Mouse (Mus musculus): Measurements from ENCODE around the gene Zcchc7. TPM values are rescaled to one million over a fixed set of nuclear protein-coding genes. Genes with fewer than 3 reads are reported as not detected.

The Zcchc7 gene
- 4.7 and 8.8 TPM in 2 replicates for polyA plus RNA-seq (2012; rRNA removed)
- 11.6 and 12.3 TPM in 2 replicates for polyA plus RNA-seq (2014; fragmentation: Nextera tagmentation; extraction: Ambion mirVana)

- Histone ChIP-seq H3K27ac (peak within 1 kb of the TSS; percentile 68), H3K36me3 (replicated peaks; ENCODE audit: control insufficient read depth, insufficient read depth, low read depth) (no peaks in the 10 kb centered on the region), H3K4me2 (ENCODE audit: low read depth) (peak within 1 kb of the TSS; percentile 81), H3K4me1 (replicated peaks; ENCODE audit: control insufficient read depth in 2 of 2, insufficient read depth in 2 of 2, low read length in 1 of 2) (peaks cover 4 to 6% of the 10 kb centered on the region in 2 experiments), H3K9me3 (ENCODE audit: control insufficient read depth, low read length) (no peaks in the 10 kb centered on the region), H3K27me3 (ENCODE audit: control insufficient read depth, insufficient read depth, low read length) (no peaks in the 10 kb centered on the region), H3K4me3 (ENCODE audit: insufficient read depth in 1 of 2, low read depth in 2 of 2, low read length in 2 of 2) (peak within 1 kb of the TSS; percentile 76 to 91), H3K9ac (replicated peaks) (peak within 1 kb of the TSS; percentile 90)
- TF ChIP-seq CTCF (IDR thresholded peaks at IDR 0.05; ENCODE audit: low read depth), result no peak
- no peak for TF ChIP-seq EP300 (IDR thresholded peaks at IDR 0.05; ENCODE audit: low read depth)
- ATAC-seq (ENCODE audit: insufficient read depth) (peak; percentile 24), DNase-seq (ENCODE audit: low read depth in 3 of 3, low spot score in 3 of 3) (no peak)
- 4% methylated on average over 15 of the region's 15 CpGs for WGBS (ENCODE audit: insufficient replicate concordance)
These were observed at the start of gene Zcchc7 for GRCm38 (mm10) chr4:44755553-44756133. Gene Zcchc7, plus strand, starts transcription at chr4:44755877.

DNA sequence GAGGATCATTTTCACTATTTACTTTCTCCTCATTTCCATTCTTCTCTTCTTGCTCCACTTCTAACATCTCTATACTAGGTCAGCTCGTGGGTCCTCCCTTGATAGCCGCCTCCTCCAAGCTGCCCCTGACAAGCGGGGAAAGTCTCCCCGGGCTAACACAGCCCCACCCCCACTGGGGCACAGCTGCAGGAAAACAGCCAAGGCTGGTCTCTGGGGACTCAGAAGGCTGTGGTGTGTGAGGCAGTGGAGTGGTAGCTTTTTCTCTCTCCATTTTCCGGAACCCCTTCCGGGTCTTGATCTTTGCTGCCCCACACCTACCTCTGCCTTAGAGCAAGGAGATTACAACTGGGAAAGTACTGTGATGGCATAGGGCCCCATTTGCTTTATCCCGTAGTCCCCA is 49.7 kb upstream of the Zcchc7 start:
- ATAC-seq (ENCODE audit: insufficient read depth), result no peak
- H3K9me3 ChIP-seq (ENCODE audit: control insufficient read depth, low read length), result no peaks in the 10 kb centered on the region
- H3K9ac ChIP-seq (replicated peaks), result no peak overlapping the region
- H3K4me2 ChIP-seq (ENCODE audit: low read depth), result no peak overlapping the region
- H3K36me3 ChIP-seq (replicated peaks; ENCODE audit: control insufficient read depth, insufficient read depth, low read depth), result no peaks in the 10 kb centered on the region
- DNase-seq (ENCODE audit: low read depth in 3 of 3, low spot score in 3 of 3), result no peak
- WGBS (ENCODE audit: insufficient replicate concordance), result 4% methylated on average over 7 of the region's 7 CpGs
- TF ChIP-seq CTCF (IDR thresholded peaks at IDR 0.05; ENCODE audit: low read depth) (no peak), EP300 (IDR thresholded peaks at IDR 0.05; ENCODE audit: low read depth) (no peak)
- 0 out of 4 replicates have a peak, but pooled peaks cover 0 to 1% of the 10 kb centered on the region in 2 experiments for H3K4me1 ChIP-seq (replicated peaks; ENCODE audit: control insufficient read depth in 2 of 2, insufficient read depth in 2 of 2, low read length in 1 of 2)
- no peak overlapping the region for H3K4me3 ChIP-seq (ENCODE audit: insufficient read depth in 1 of 2, low read depth in 2 of 2, low read length in 2 of 2)
- peaks cover 94% of the 10 kb centered on the region for H3K27me3 ChIP-seq (ENCODE audit: control insufficient read depth, insufficient read depth, low read length)
- no peak overlapping the region for H3K27ac ChIP-seq

DNA sequence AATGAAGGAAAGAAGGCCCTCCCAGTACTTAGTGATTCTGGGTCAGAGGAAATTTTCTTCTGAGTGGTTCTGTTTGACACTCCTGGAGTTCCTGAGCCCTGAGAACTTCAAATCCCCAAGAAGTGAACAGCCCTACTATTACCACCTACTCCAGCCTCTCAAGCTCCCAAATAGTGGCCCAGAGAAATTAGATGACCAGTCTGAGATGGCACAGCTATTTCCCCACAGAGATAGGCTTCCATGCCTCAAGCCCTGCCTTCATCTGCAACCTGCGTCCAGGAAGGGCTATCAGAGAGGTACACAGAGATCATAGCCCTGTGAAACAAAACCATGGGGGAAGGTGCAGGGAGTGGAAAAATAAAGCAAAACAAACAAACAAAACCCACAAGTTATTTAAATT is 48.8 kb upstream of the Zcchc7 start:
- 31% methylated on average over 1 of the region's 1 CpGs for WGBS (ENCODE audit: insufficient replicate concordance)
- H3K4me3 ChIP-seq (ENCODE audit: insufficient read depth in 1 of 2, low read depth in 2 of 2, low read length in 2 of 2), result no peak overlapping the region

DNA sequence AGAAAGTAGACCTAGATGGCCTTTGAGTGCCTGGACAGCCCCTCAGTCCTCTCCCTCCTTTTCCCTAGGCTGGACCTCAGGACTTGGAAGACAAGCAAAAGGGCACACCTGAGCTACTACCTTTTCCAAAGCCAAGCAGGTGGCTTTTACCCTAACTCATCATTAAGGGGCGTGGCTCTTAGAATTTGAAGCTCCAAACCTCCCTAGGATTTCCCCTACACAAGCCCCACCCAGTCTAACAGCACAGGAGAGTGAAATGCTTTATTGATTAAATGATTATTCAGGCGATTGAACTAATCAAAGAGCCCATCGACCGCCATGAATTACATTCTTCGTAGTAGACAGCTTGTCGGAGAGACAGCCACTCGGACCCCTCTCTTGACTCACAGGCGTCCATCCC is 47.4 kb upstream of the Zcchc7 start:
- WGBS (ENCODE audit: insufficient replicate concordance), result 40% methylated on average over 8 of the region's 8 CpGs
- no peak overlapping the region for H3K4me3 ChIP-seq (ENCODE audit: insufficient read depth in 1 of 2, low read depth in 2 of 2, low read length in 2 of 2)
- H3K4me1 ChIP-seq (replicated peaks; ENCODE audit: control insufficient read depth in 2 of 2, insufficient read depth in 2 of 2, low read length in 1 of 2), result 0 out of 4 replicates have a peak, but pooled peaks cover 0 to 1% of the 10 kb centered on the region in 2 experiments
- H3K9ac ChIP-seq (replicated peaks), result no peak overlapping the region
- no peak overlapping the region for H3K4me2 ChIP-seq (ENCODE audit: low read depth)
- DNase-seq (ENCODE audit: low read depth in 3 of 3, low spot score in 3 of 3) (no peak), ATAC-seq (ENCODE audit: insufficient read depth) (no peak)
- no peaks in the 10 kb centered on the region for H3K36me3 ChIP-seq (replicated peaks; ENCODE audit: control insufficient read depth, insufficient read depth, low read depth)
- H3K27ac ChIP-seq, result no peak overlapping the region
- no peaks in the 10 kb centered on the region for H3K9me3 ChIP-seq (ENCODE audit: control insufficient read depth, low read length)
- H3K27me3 ChIP-seq (ENCODE audit: control insufficient read depth, insufficient read depth, low read length), result peaks cover 95% of the 10 kb centered on the region
- TF ChIP-seq CTCF (IDR thresholded peaks at IDR 0.05; ENCODE audit: low read depth), result no peak
- no peak for TF ChIP-seq EP300 (IDR thresholded peaks at IDR 0.05; ENCODE audit: low read depth)

More for the DNA sequence above, 48.8 kb upstream of the Zcchc7 start:
- 0 out of 4 replicates have a peak, but pooled peaks cover 0 to 1% of the 10 kb centered on the region in 2 experiments for H3K4me1 ChIP-seq (replicated peaks; ENCODE audit: control insufficient read depth in 2 of 2, insufficient read depth in 2 of 2, low read length in 1 of 2)
- no peak overlapping the region for H3K27ac ChIP-seq
- H3K9ac ChIP-seq (replicated peaks), result no peak overlapping the region
- DNase-seq (ENCODE audit: low read depth in 3 of 3, low spot score in 3 of 3), result no peak
- H3K4me2 ChIP-seq (ENCODE audit: low read depth), result no peak overlapping the region
- ATAC-seq (ENCODE audit: insufficient read depth), result no peak
- peaks cover 95% of the 10 kb centered on the region for H3K27me3 ChIP-seq (ENCODE audit: control insufficient read depth, insufficient read depth, low read length)
- H3K9me3 ChIP-seq (ENCODE audit: control insufficient read depth, low read length), result no peaks in the 10 kb centered on the region
- no peaks in the 10 kb centered on the region for H3K36me3 ChIP-seq (replicated peaks; ENCODE audit: control insufficient read depth, insufficient read depth, low read depth)
- TF ChIP-seq EP300 (IDR thresholded peaks at IDR 0.05; ENCODE audit: low read depth) (no peak), CTCF (IDR thresholded peaks at IDR 0.05; ENCODE audit: low read depth) (no peak)

DNA sequence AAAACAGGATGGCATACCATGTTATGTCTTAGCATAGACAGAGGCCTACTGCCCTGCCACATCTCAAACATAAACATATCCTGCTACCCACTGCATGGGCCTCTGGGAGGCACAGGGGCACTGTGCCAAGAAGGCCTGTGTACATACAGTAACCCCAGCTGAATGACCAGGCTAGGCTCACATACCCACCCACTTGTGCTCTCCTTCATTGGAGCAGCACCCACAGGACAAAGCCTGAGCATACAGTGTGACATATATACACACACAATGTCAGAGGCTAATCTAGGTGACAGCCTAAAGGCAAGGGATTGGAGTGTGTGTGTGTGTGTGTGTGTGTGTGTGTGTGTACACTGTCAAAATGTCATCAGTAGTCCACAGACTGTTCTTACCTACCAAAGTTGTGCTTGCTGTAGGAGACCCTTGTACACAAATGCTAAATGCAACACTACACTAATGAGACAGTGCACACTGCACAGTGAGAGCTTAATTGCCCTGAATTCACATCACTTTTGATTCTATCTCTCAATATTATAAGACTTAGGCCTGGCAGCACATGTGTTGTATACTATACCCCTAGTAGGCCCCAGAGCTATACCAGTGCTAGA is 46.5 kb upstream of the Zcchc7 start:
- DNase-seq (ENCODE audit: low read depth in 3 of 3, low spot score in 3 of 3) (no peak), ATAC-seq (ENCODE audit: insufficient read depth) (no peak)
- Histone ChIP-seq H3K9me3 (ENCODE audit: control insufficient read depth, low read length) (no peaks in the 10 kb centered on the region), H3K4me2 (ENCODE audit: low read depth) (no peak overlapping the region), H3K4me3 (ENCODE audit: insufficient read depth in 1 of 2, low read depth in 2 of 2, low read length in 2 of 2) (no peak overlapping the region), H3K9ac (replicated peaks) (no peak overlapping the region), H3K4me1 (replicated peaks; ENCODE audit: control insufficient read depth in 2 of 2, insufficient read depth in 2 of 2, low read length in 1 of 2) (0 out of 4 replicates have a peak, but pooled peaks cover 0 to 1% of the 10 kb centered on the region in 2 experiments), H3K36me3 (replicated peaks; ENCODE audit: control insufficient read depth, insufficient read depth, low read depth) (no peaks in the 10 kb centered on the region), H3K27me3 (ENCODE audit: control insufficient read depth, insufficient read depth, low read length) (peaks cover 95% of the 10 kb centered on the region), H3K27ac (no peak overlapping the region)
- TF ChIP-seq CTCF (IDR thresholded peaks at IDR 0.05; ENCODE audit: low read depth), result no peak
- TF ChIP-seq EP300 (IDR thresholded peaks at IDR 0.05; ENCODE audit: low read depth), result no peak

Data from liver, embryonic 14.5 days (tissue).